Mouse (Mus musculus): ENCODE results near the gene Zfr2.

GRCm38 (mm10) chr10:81230438-81231332 is 2.3 kb upstream of the Zfr2 start, which contains the start of gene Atcay:
- no peak for TF ChIP-seq CTCF (IDR thresholded peaks at IDR 0.05; ENCODE audit: low read depth, low read length)
- no peak for TF ChIP-seq TAL1 (conservative IDR thresholded peaks at IDR 0.05; ENCODE audit: low read depth, low read length)
